Mouse (Mus musculus) limb, embryonic 11.5 days (tissue): ENCODE measurements around the gene Ntsr1. TPM values are rescaled to one million over a fixed set of nuclear protein-coding genes. Genes with fewer than 3 reads are reported as not detected.
A peak's percentile ranks its signal among the peaks of the same experiment; 100 is the strongest.

Experiments
- ATAC-seq: fragments of 200-750 bp; cut with Nextera tagmentation; 2 replicates; pipeline ENCODE4 v1.8.0; 2017; ENCODE audit warnings: low read depth; ENCODE audit not compliant: insufficient number of reproducible peaks, low FRiP score, low TSS enrichment
- DNase-seq: peaks from one replicate; pipeline ENCODE4 v3.0.0-alpha.2; 2015; ENCODE audit warnings: low spot score
- H3K27ac ChIP-seq: fragments of 300-500 bp; sonication (generic); replicated peaks from 2 replicates; pipeline ENCODE4 v1.5.1; 2014; ENCODE audit warnings: low read depth, mild to moderate bottlenecking, low read length
- H3K27me3 ChIP-seq: fragments of 300-500 bp; sonication (generic); 2 replicates; pipeline ENCODE4 v1.6.1; 2014; ENCODE audit warnings: mild to moderate bottlenecking, low read length, mixed read lengths; ENCODE audit not compliant: control insufficient read depth, insufficient read depth
- H3K36me3 ChIP-seq: fragments of 300-500 bp; sonication (generic); 2 replicates; pipeline ENCODE4 v1.6.1; 2014; ENCODE audit warnings: mild to moderate bottlenecking, low read length, moderate library complexity, mixed read lengths; ENCODE audit not compliant: control insufficient read depth, insufficient read depth
- H3K4me1 ChIP-seq: fragments of 300-500 bp; sonication (generic); 2 replicates; pipeline ENCODE4 v1.6.1; 2014; ENCODE audit warnings: low read length, mixed read lengths; ENCODE audit not compliant: control insufficient read depth, insufficient read depth
- H3K4me2 ChIP-seq: fragments of 300-500 bp; sonication (generic); 2 replicates; pipeline ENCODE4 v1.6.1; 2014; ENCODE audit warnings: low read depth, mild to moderate bottlenecking, moderate library complexity; ENCODE audit not compliant: severe bottlenecking
- H3K4me3 ChIP-seq: fragments of 300-500 bp; sonication (generic); 2 replicates; pipeline ENCODE4 v1.5.1; 2014; ENCODE audit warnings: low read depth, low read length
- H3K9ac ChIP-seq: fragments of 300-500 bp; sonication (generic); 2 replicates; pipeline ENCODE4 v1.6.1; 2014; ENCODE audit warnings: mild to moderate bottlenecking, low read length
- H3K9me3 ChIP-seq: fragments of 300-500 bp; sonication (generic); 2 replicates; pipeline ENCODE4 v1.6.1; 2016; ENCODE audit warnings: low read length; ENCODE audit not compliant: control insufficient read depth
- WGBS: fragments of 180-500 bp; shearing (Covaris S2); extraction: QIAGEN DNeasy Blood & Tissue Kit; methylation state at CpG from one replicate; pipeline ENCODE4 v1.1.7; 2014; 5-methylcytosine and 5-hydroxymethylcytosine counted together
- polyA plus RNA-seq: library from polyadenylated mRNA; unstranded; fragments of >200 nt; fragmentation: Nextera tagmentation; extraction: Ambion mirVana; gene quantifications from 2 replicates; pipeline ENCODE4 v1.2.1, GENCODE M21; 2014

The Ntsr1 gene
- polyA plus RNA-seq, 1 experiment from 2014 or later, result not detected

DNA sequence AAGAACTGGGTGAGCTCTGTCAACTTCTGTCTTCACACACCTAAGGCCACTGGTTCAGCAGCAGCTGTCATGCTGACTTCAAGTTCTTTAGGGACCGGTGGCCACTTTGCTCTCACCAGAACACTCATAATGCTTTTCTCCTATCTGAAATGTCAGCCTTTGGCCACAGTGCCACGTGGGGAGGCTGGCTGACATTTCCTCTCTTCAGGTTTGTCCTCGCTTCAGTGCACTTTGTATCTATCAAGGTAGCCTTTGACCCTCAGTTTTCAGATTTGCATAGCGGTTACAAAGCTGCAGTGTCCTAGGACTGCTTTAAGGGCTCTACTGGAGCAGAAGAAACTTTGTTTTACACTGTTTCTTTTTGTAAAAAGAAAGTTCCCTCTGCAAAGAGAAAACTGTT is 76.7 kb downstream of the Ntsr1 start:
- Histone ChIP-seq H3K9ac (no peak overlapping the region), H3K4me3 (no peak overlapping the region), H3K36me3 (no peaks in the 10 kb centered on the region), H3K9me3 (no peaks in the 10 kb centered on the region), H3K4me2 (no peak overlapping the region), H3K4me1 (peaks cover 2% of the 10 kb centered on the region; the same call in 1 of the 2 replicates), H3K27ac (no peak overlapping the region), H3K27me3 (no peaks in the 10 kb centered on the region)
- no peak for DNase-seq
- no peak for ATAC-seq
- WGBS, result 72% methylated on average over 4 of the region's 4 CpGs

DNA sequence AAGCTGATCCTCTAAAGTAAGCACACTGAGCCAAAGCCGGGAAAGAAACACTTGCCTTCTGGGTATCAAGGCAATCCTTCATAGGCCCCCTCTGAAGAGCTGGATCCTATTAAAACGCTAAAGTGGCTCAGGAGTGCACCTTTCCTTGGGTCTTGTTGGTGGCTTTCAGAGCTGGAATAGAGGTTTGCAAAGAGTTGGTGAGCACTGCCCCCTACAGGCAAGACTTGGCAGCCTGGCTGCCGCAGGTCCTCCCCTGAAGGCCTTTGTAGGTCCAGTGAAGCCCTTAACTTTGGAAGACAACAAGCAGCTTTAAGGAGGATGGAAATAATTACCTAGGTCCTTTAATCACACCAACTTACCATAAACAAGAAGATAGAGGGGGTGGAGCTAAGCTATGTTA is 78.9 kb downstream of the Ntsr1 start:
- Histone ChIP-seq H3K4me2 (no peak overlapping the region), H3K27me3 (no peaks in the 10 kb centered on the region), H3K9ac (no peak overlapping the region), H3K4me1 (peaks cover 9% of the 10 kb centered on the region), H3K9me3 (no peaks in the 10 kb centered on the region), H3K36me3 (no peaks in the 10 kb centered on the region), H3K27ac (no peak overlapping the region), H3K4me3 (no peak overlapping the region)
- DNase-seq (peak; percentile 86), ATAC-seq (no peak)
- 5% methylated on average over 3 of the region's 3 CpGs for WGBS

DNA sequence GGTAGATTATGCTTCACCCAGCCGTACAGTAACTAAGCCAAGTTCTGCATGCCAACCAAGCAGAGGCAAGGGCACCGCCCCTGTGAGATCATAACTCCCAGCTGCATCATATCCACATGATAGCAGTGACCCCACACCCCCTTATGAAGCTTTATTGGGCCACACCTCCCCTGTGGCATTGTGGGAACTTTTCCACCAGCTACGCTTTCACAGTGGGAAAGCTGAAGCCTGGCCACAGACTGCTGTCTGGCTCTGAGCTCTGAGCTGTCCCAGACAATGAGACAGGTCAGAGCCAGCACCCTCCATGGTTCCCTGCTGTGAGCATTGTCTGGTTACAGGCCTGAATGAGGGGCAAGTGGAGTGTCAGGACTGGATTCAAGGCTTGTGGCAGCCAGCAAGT is 81.2 kb downstream of the Ntsr1 start, which contains the start of gene Mrgbp:
Gene Mrgbp, plus strand, starts transcription at position 303 of the 400 bp plus-strand sequence.
- Histone ChIP-seq H3K27me3 (no peaks in the 10 kb centered on the region), H3K4me3 (no peak within 1 kb of the TSS), H3K9ac (no peak within 1 kb of the TSS), H3K9me3 (no peaks in the 10 kb centered on the region), H3K27ac (no peak within 1 kb of the TSS), H3K4me1 (peaks cover 6% of the 10 kb centered on the region; the same call in 1 of the 2 replicates), H3K36me3 (peaks cover 3% of the 10 kb centered on the region; the same call in 1 of the 2 replicates), H3K4me2 (no peak within 1 kb of the TSS)
- no peak for DNase-seq
- WGBS, result 80% methylated on average over 3 of the region's 3 CpGs
- ATAC-seq, result no peak

DNA sequence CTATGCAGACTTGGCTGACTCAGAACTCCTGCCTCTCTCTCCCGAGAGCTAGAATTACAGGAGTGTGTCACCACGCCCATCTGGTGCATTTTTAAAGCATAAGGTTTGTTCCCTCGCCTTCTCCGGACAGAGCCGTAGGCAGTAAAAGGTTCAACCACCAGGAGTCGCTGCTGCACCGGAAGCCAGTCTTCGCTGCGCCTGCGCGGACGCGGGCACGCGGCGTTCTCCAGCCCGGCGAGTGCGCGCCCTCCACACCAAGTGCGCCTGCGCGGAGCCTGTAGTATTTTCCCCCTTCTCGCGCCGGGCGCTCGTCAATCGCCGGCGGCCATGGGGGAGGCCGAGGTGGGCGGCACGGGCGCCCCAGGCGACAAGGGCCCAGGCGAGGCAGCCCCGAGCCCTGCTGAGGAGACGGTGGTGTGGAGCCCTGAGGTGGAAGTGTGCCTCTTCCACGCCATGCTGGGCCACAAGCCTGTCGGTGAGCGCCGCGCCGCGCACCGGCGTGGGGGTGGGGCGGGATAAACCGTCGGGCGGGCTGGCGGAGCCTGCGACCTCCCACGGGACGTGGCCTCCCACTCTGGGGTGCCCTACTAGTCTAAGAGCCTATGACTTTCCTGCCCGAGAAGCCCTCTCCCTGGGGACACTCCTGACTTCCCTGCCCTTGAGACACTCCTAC is 82.8 kb downstream of the Ntsr1 start:
- peak overlapping the region; percentile 80 for H3K4me3 ChIP-seq
- WGBS, result under 1% methylated on average over 56 of the region's 57 CpGs
- DNase-seq (peak; percentile 100), ATAC-seq (peak; percentile 83)
- peak overlapping the region; percentile 75 for H3K4me2 ChIP-seq
- peaks cover 3% of the 10 kb centered on the region; the same call in 1 of the 2 replicates for H3K36me3 ChIP-seq
- no peaks in the 10 kb centered on the region for H3K9me3 ChIP-seq
- no peaks in the 10 kb centered on the region for H3K27me3 ChIP-seq
- 0 out of 2 replicates have a peak overlapping the region, but pooled peaks have one; percentile 9 for H3K27ac ChIP-seq
- H3K9ac ChIP-seq, result peak overlapping the region; percentile 84
- H3K4me1 ChIP-seq, result peaks cover 6% of the 10 kb centered on the region; the same call in 1 of the 2 replicates

DNA sequence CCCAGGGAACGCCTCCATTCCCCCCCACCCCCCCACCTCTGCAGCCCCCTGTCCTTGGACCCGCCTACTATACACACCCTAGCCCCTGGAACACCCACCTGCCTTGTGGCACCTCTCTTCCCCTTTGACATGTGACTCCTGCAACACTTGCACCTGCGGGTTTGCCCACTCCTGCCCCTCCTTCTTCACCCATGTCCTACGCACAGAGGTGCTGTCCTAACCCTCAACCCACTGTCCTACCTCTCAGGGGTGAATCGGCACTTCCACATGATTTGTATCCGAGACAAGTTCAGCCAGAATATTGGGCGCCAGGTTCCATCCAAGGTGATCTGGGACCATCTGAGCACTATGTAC is 83.4 kb downstream of the Ntsr1 start:
- Histone ChIP-seq H3K4me3 (peak overlapping the region; percentile 80), H3K9ac (peak overlapping the region; percentile 84), H3K4me1 (peaks cover 6% of the 10 kb centered on the region; the same call in 1 of the 2 replicates), H3K4me2 (peak overlapping the region; percentile 75), H3K27ac (no peak overlapping the region), H3K9me3 (no peaks in the 10 kb centered on the region), H3K27me3 (no peaks in the 10 kb centered on the region), H3K36me3 (peaks cover 3% of the 10 kb centered on the region; the same call in 1 of the 2 replicates)
- WGBS, result 31% methylated on average over 7 of the region's 7 CpGs
- no peak for DNase-seq
- ATAC-seq, result no peak; the same call in 1 of the 2 replicates

DNA sequence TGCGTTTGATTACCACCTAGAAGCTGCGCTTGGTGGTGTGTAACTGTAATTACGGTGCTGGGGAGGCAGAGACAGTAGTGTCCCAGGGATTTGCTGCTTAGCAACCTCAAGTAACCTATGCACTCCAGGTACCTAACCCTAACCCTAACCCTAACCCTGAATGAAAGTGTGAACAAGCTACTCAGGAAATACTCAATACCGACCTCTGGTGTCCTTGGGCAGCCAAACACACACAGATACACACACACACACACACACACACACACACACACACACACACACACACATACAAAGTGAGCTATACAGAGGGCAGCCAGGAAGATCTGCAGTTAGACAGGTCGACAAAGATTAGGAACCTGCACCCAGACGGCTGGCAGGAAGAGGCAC is 89.0 kb downstream of the Ntsr1 start:
- ATAC-seq, result peak; percentile 11; the same call in 1 of the 2 replicates
- WGBS, result 46% methylated on average over 6 of the region's 6 CpGs

DNA sequence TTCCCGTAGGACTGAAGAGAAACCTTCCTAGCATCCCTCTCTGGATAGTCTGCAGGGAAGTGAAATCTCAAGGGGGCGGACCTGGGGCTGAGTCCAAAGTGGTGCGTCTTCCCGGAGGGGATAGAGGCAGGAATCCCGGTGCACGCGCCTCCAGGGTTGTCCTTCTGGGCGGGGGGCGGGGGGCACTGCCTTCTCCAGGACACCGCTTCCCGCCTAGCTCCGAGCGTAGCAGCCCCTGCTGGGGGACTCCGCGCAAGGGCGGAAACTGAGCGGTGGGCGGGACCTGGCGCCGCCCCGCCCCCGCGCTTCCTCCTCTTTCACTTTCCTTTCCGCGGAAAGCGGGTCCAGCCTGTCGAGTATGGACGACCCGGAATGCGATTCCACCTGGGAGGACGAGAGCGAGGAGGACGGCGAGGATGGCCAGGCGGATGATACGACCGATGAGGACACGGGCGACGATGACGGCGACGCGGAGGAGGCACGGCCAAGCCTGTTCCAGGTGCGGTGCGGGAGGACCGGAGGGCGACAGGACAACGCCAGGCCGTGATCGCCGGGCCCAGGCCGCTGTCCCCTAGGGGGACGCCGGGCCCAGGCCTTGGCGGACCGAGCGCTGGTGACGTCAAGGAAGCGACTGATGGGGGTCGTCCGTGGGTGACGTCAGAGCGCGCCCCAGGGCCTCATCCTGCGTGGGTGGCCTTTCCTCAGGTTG is 89.5 kb downstream of the Ntsr1 start, which contains the start of gene Ogfr:
Gene Ogfr, plus strand, starts transcription at position 123 of the 709 bp plus-strand sequence.
- DNase-seq (peak; percentile 90), ATAC-seq (peak; percentile 91)
- no peaks in the 10 kb centered on the region for H3K27me3 ChIP-seq
- peak within 1 kb of the TSS; percentile 90 for H3K9ac ChIP-seq
- peaks cover 7% of the 10 kb centered on the region; the same call in 1 of the 2 replicates for H3K4me1 ChIP-seq
- peaks cover 14% of the 10 kb centered on the region; the same call in 1 of the 2 replicates for H3K36me3 ChIP-seq
- H3K4me3 ChIP-seq, result peak within 1 kb of the TSS; percentile 93
- H3K27ac ChIP-seq, result peak within 1 kb of the TSS; percentile 86
- WGBS, result 0% methylated on average over 66 of the region's 67 CpGs
- H3K4me2 ChIP-seq, result peak within 1 kb of the TSS; percentile 81
- no peaks in the 10 kb centered on the region for H3K9me3 ChIP-seq

More for the DNA sequence above, 89.0 kb downstream of the Ntsr1 start:
- H3K4me1 ChIP-seq, result peaks cover 7% of the 10 kb centered on the region
- H3K9ac ChIP-seq, result peak overlapping the region; percentile 90
- H3K36me3 ChIP-seq, result peaks cover 13% of the 10 kb centered on the region; the same call in 1 of the 2 replicates
- peak overlapping the region; percentile 86; the same call in 1 of the 2 replicates for H3K27ac ChIP-seq
- no peak for DNase-seq
- no peaks in the 10 kb centered on the region for H3K27me3 ChIP-seq
- H3K4me3 ChIP-seq, result peak overlapping the region; percentile 93
- H3K4me2 ChIP-seq, result peak overlapping the region; percentile 81
- H3K9me3 ChIP-seq, result no peaks in the 10 kb centered on the region
